Mouse (Mus musculus) v-Abl transformed pro-B cells (cell line): ENCODE measurements around the gene Wdr18.

ENCODE experiments used
- in situ Hi-C, 2 experiments: fragments of 400-800 bp; cut with MboI; formaldehyde crosslinking; loops; one replicate each; pipeline ENCODE4 v1.15.1; 2025; ENCODE audit not compliant: unreplicated experiment in 2 of 2

Wdr18 gene

GRCm38 (mm10) chr10:79943471-79943901, 16.5 kb upstream of the Wdr18 start:
- in situ Hi-C loops: no loop called here

GRCm38 (mm10) chr10:79945507-79946234, 14.3 kb upstream of the Wdr18 start:
- in situ Hi-C loops: no loop called here

GRCm38 (mm10) chr10:79946752-79947322, 13.1 kb upstream of the Wdr18 start:
- in situ Hi-C loops: no loop called here

GRCm38 (mm10) chr10:79947502-79947901, 12.4 kb upstream of the Wdr18 start:
- in situ Hi-C loops: no loop called here

GRCm38 (mm10) chr10:79949873-79950272, 10.1 kb upstream of the Wdr18 start:
- in situ Hi-C loops: loop anchor here (5.0 to 25.0 kb wide), 2 partner anchors 118 to 312 kb away; partner anchors contain the start of genes Dazap1 (in 1 of the 2) and Gamt (in 1 of the 2)

- in situ Hi-C loops: loop anchor here (5.0 to 25.0 kb wide), 2 partner anchors 118 to 312 kb away; partner anchors contain the start of genes Dazap1 (in 1 of the 2) and Gamt (in 1 of the 2)
These were observed 9.3 kb upstream of the Wdr18 start for GRCm38 (mm10) chr10:79950661-79951060.

GRCm38 (mm10) chr10:79953946-79954345, 6.0 kb upstream of the Wdr18 start:
- in situ Hi-C loops: loop anchor here (5.0 to 25.0 kb wide), 2 partner anchors 122 to 308 kb away; partner anchors contain the start of genes Dazap1 (in 1 of the 2) and Gamt (in 1 of the 2)

- in situ Hi-C loops: loop anchor here (5.0 to 25.0 kb wide), 4 partner anchors 33 to 307 kb away; partner anchors contain the start of genes R3hdm4 (in 2 of the 2), Cfd (in 1 of the 2), Dazap1 (in 1 of the 2) and Gamt (in 1 of the 2)
These were observed 4.3 kb upstream of the Wdr18 start for GRCm38 (mm10) chr10:79955691-79956090.

GRCm38 (mm10) chr10:79956643-79957154, 3.3 kb upstream of the Wdr18 start:
- in situ Hi-C loops: loop anchor here (5.0 to 25.0 kb wide), 4 partner anchors 34 to 306 kb away; partner anchors contain the start of genes R3hdm4 (in 2 of the 2), Cfd (in 1 of the 2), Dazap1 (in 1 of the 2) and Gamt (in 1 of the 2)

- in situ Hi-C loops: loop anchor here (5.0 to 25.0 kb wide), 4 partner anchors 36 to 304 kb away; partner anchors contain the start of genes R3hdm4 (in 2 of the 2), Cfd (in 1 of the 2), Dazap1 (in 1 of the 2) and Gamt (in 1 of the 2)
These were observed 1.7 kb upstream of the Wdr18 start for GRCm38 (mm10) chr10:79958140-79958816.

- in situ Hi-C loops: loop anchor here (5.0 to 25.0 kb wide), 4 partner anchors 37 to 303 kb away; partner anchors contain the start of genes R3hdm4 (in 2 of the 2), Cfd (in 1 of the 2), Dazap1 (in 1 of the 2) and Gamt (in 1 of the 2)
These were observed 540 bp upstream of the Wdr18 start for GRCm38 (mm10) chr10:79959412-79959811.

GRCm38 (mm10) chr10:79960671-79961294, 831 bp downstream of the Wdr18 start:
- in situ Hi-C loops: loop anchor here in 1 of 2 experiments (5.0 to 25.0 kb wide), 2 partner anchors 182 to 302 kb away; partner anchors contain the start of genes Cbarp, Dazap1 and Gamt

- in situ Hi-C loops: loop anchor here (5.0 to 25.0 kb wide), 3 partner anchors 82 to 298 kb away; partner anchors contain the start of genes Cbarp (in 1 of the 2), Dazap1 (in 1 of the 2) and Gamt (in 1 of the 2)
These were observed 4.8 kb downstream of the Wdr18 start for GRCm38 (mm10) chr10:79964727-79965126.

- in situ Hi-C loops: loop anchor here (5.0 to 25.0 kb wide), 2 partner anchors 83 to 297 kb away; partner anchors contain the start of genes Dazap1 (in 1 of the 2) and Gamt (in 1 of the 2)
These were observed 5.4 kb downstream of the Wdr18 start for GRCm38 (mm10) chr10:79965325-79965724.

- in situ Hi-C loops: loop anchor here (5.0 to 25.0 kb wide), 2 partner anchors 85 to 295 kb away; partner anchors contain the start of genes Dazap1 (in 1 of the 2) and Gamt (in 1 of the 2)
These were observed 7.0 kb downstream of the Wdr18 start for GRCm38 (mm10) chr10:79966886-79967400.

GRCm38 (mm10) chr10:79968181-79968580, 8.2 kb downstream of the Wdr18 start:
- in situ Hi-C loops: loop anchor here (5.0 to 25.0 kb wide), 2 partner anchors 86 to 294 kb away; partner anchors contain the start of genes Dazap1 (in 1 of the 2) and Gamt (in 1 of the 2)

- in situ Hi-C loops: loop anchor here (5.0 to 25.0 kb wide), 2 partner anchors 87 to 293 kb away; partner anchors contain the start of genes Dazap1 (in 1 of the 2) and Gamt (in 1 of the 2)
These were observed 9.2 kb downstream of the Wdr18 start for GRCm38 (mm10) chr10:79969124-79969568.

- in situ Hi-C loops: loop anchor here in 1 of 2 experiments (25.0 kb wide), 1 partner anchor 292 kb away; the partner anchor contains the start of genes Dazap1 and Gamt
These were observed 10.6 kb downstream of the Wdr18 start, which contains the start of gene Grin3b for GRCm38 (mm10) chr10:79970415-79971182. Gene Grin3b, plus strand, starts transcription at chr10:79970715.
